Mouse (Mus musculus) hindbrain, postnatal 0 days (tissue): ENCODE data around the gene Arid1b. TPM values are rescaled to one million over a fixed set of nuclear protein-coding genes. Genes with fewer than 3 reads are reported as not detected.

Source experiments
- ATAC-seq: fragments of 200-750 bp; cut with Nextera tagmentation; 2 replicates; pipeline ENCODE4 v1.8.0; 2017; ENCODE audit warnings: mild to moderate bottlenecking, moderate TSS enrichment, moderate library complexity
- DNase-seq: peaks from one replicate; pipeline ENCODE4 v3.0.0-alpha.2; 2015; ENCODE audit warnings: low spot score
- H3K27ac ChIP-seq: fragments of 300-500 bp; sonication (generic); 2 replicates; pipeline ENCODE4 v1.5.1; 2014; ENCODE audit warnings: mild to moderate bottlenecking
- H3K27me3 ChIP-seq: fragments of 300-500 bp; sonication (generic); 2 replicates; pipeline ENCODE4 v1.6.1; 2014; ENCODE audit warnings: low read length, mixed read lengths; ENCODE audit not compliant: insufficient read depth
- H3K36me3 ChIP-seq: fragments of 300-500 bp; sonication (generic); 2 replicates; pipeline ENCODE4 v1.6.1; 2014; ENCODE audit warnings: low read length, mixed read lengths; ENCODE audit not compliant: insufficient read depth
- H3K4me1 ChIP-seq: fragments of 300-500 bp; sonication (generic); 2 replicates; pipeline ENCODE4 v1.6.1; 2014; ENCODE audit warnings: antibody characterized with exemption, low read length, mixed read lengths; ENCODE audit not compliant: insufficient read depth
- H3K4me2 ChIP-seq: fragments of 300-500 bp; sonication (generic); 2 replicates; pipeline ENCODE4 v1.6.1; 2014; ENCODE audit warnings: low read depth, mild to moderate bottlenecking, low read length, moderate library complexity, mixed read lengths
- H3K4me3 ChIP-seq: fragments of 300-500 bp; sonication (generic); 2 replicates; pipeline ENCODE4 v1.5.1; 2014; ENCODE audit warnings: low read length
- H3K9ac ChIP-seq: fragments of 300-500 bp; sonication (generic); replicated peaks from 2 replicates; pipeline ENCODE4 v1.6.1; 2014; ENCODE audit warnings: mild to moderate bottlenecking, low read length, moderate library complexity, mixed read lengths
- H3K9me3 ChIP-seq: fragments of 300-500 bp; sonication (generic); 2 replicates; pipeline ENCODE4 v1.6.1; 2016; ENCODE audit warnings: low read length, mixed read lengths
- CTCF ChIP-seq: IDR thresholded peaks from 2 replicates; pipeline ENCODE4 v1.5.1; 2016; ENCODE audit warnings: antibody characterized with exemption, control low read depth, low read depth
- WGBS: fragments of 180-500 bp; shearing (Covaris S2); extraction: QIAGEN DNeasy Blood & Tissue Kit; methylation state at CpG from one replicate; pipeline ENCODE4 v1.1.7; 2014; 5-methylcytosine and 5-hydroxymethylcytosine counted together
- polyA plus RNA-seq: library from polyadenylated mRNA; unstranded; fragments of >200 nt; fragmentation: Nextera tagmentation; extraction: Ambion mirVana; gene quantifications from 2 replicates; pipeline ENCODE4 v1.2.1, GENCODE M21; 2015
- total RNA-seq: library from RNA; depleted of rRNA; stranded (reverse); fragments of >200 nt; gene quantifications from 2 replicates; pipeline ENCODE4 v1.2.3, GENCODE M21; 2014

Gene Arid1b
- total and polyA plus RNA-seq, 2 experiments from 2014 or later = 10.5 to 62.5 TPM

DNA sequence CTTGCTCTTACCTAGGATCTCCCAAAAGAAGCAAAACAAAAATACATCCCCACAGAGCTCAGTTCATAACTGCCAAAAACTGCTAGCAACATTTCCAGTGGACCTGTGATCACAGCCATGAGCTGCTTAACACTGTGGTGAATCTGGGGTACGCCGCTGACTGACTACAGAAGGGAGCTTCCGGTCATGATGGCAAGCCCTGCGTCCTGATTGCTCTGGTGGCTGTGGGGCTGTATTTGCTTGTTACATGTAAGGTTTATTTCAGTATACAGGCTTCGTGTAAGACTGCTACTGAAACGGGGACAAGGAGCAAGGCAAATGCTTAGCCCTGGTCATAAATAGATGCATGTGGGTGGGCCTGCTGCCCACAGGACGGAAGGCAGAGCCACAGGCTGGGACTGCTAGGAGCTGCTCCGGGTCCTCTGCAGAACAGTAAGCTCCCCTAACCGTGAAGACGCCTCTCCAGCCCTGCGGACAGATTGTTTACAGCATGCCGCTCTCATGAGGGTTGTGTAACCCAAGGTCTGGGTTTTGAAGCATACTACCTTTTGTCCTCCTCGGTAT lies 291.8 kb downstream of the Arid1b start:
- H3K27me3 ChIP-seq = no peaks in the 10 kb centered on the region
- H3K9ac ChIP-seq = no peak overlapping the region
- 44% methylated on average over 13 of the region's 13 CpGs for WGBS
- TF ChIP-seq CTCF = no peak
- ATAC-seq = peak; percentile 33
- H3K9me3 ChIP-seq = no peaks in the 10 kb centered on the region
- no peak overlapping the region for H3K4me3 ChIP-seq
- 0 out of 2 replicates have a peak, but pooled peaks cover 2% of the 10 kb centered on the region for H3K36me3 ChIP-seq
- H3K4me1 ChIP-seq = peaks cover 26% of the 10 kb centered on the region
- peak overlapping the region; percentile 51; the same call in 1 of the 2 replicates for H3K27ac ChIP-seq
- H3K4me2 ChIP-seq = peak overlapping the region; percentile 21
- DNase-seq = peak; percentile 49

DNA sequence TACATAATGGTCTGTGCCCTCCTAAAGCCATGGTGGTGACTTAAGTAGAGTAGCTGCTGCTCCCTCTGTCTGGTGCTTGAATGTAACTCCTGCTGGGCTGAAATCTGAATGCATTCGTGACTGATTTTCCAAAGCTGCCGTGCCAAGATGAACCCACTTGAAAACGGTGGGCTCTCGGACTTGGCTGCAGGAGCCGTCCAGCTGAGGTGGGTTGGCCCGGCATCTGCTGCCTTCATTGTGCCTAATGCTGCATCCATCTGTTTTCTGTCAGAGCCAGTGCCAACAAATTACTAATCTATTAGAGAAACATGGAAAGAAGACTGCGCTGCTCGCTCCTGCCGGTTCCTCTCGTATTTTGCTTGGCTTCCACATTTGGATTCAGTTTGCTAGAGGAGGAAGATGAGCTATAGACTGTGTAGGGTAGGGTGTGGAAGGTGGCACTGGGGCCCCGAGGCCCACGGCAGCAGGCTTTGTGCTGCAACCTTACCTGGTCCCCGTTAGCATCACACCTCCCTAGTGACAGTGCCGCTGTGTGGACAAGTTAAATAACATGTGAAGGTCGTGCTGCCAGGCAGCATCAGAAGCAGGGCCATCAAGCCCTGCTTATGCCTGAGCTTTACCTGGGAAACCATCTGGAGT lies 292.6 kb downstream of the Arid1b start:
- peak overlapping the region; percentile 51 for H3K27ac ChIP-seq

DNA sequence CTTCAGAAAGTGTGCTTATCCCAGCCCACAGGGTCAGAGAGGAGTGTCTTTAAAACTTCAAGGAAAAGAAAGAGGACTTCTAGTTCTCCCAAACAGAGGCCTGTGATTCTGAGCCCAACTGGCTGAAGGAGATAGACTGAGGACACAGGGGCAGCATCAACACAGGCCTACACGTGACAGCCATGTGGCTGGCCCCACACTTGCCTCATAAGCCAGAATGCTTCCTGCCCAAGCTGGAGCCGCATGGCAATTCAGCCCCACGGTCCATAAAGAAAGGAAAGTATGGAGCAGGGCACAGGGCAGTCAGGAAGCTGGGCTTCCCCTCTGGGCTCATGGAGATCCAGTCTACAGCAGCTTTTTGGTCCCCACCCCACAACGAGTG lies 293.1 kb downstream of the Arid1b start:
- no peak overlapping the region for H3K4me3 ChIP-seq
- 0 out of 2 replicates have a peak overlapping the region, but pooled peaks have one; percentile 45 for H3K27ac ChIP-seq
- DNase-seq (no peak), ATAC-seq (no peak)
- H3K4me2 ChIP-seq = peak overlapping the region; percentile 21; the same call in 1 of the 2 replicates
- no peaks in the 10 kb centered on the region for H3K9me3 ChIP-seq
- no peak for TF ChIP-seq CTCF
- H3K36me3 ChIP-seq = 0 out of 2 replicates have a peak, but pooled peaks cover 9% of the 10 kb centered on the region
- no peaks in the 10 kb centered on the region for H3K27me3 ChIP-seq
- H3K9ac ChIP-seq = no peak overlapping the region
- WGBS = 44% methylated on average over 4 of the region's 4 CpGs
- peaks cover 26% of the 10 kb centered on the region for H3K4me1 ChIP-seq

More for the DNA sequence above, 292.6 kb downstream of the Arid1b start:
- no peaks in the 10 kb centered on the region for H3K9me3 ChIP-seq
- H3K4me1 ChIP-seq = peaks cover 26% of the 10 kb centered on the region
- peak; percentile 82 for ATAC-seq
- no peak overlapping the region for H3K9ac ChIP-seq
- H3K27me3 ChIP-seq = no peaks in the 10 kb centered on the region
- DNase-seq = peak; percentile 86
- H3K36me3 ChIP-seq = 0 out of 2 replicates have a peak, but pooled peaks cover 9% of the 10 kb centered on the region
- TF ChIP-seq CTCF = peak; percentile 31
- WGBS = 25% methylated on average over 15 of the region's 15 CpGs
- H3K4me2 ChIP-seq = peak overlapping the region; percentile 21; the same call in 1 of the 2 replicates
- H3K4me3 ChIP-seq = no peak overlapping the region

DNA sequence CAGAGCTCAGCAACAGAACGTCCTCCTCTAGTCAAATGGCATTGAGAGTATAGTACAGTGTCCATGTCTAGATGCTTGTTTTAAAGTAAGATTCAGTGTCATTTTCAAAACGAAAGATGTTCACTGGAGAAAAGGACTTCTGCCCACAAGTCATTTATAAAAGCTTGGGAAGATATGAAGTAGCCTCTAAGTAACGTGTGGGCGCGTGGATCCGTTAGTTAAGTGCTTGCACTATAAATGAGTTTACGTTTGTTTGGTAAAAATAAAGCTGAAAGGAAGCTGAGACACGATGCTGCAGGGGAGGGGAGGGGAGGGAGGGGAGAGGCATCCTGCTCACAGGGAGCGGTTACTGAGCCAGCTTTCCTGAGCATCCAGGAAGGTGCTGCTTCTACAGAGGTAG lies 293.5 kb downstream of the Arid1b start:
- H3K27ac ChIP-seq = no peak overlapping the region
- H3K36me3 ChIP-seq = 0 out of 2 replicates have a peak, but pooled peaks cover 9% of the 10 kb centered on the region
- 71% methylated on average over 9 of the region's 9 CpGs for WGBS
- H3K4me3 ChIP-seq = no peak overlapping the region
- ATAC-seq (no peak), DNase-seq (no peak)
- TF ChIP-seq CTCF = no peak
- no peaks in the 10 kb centered on the region for H3K9me3 ChIP-seq
- H3K9ac ChIP-seq = no peak overlapping the region
- H3K4me1 ChIP-seq = peaks cover 26% of the 10 kb centered on the region
- no peak overlapping the region for H3K4me2 ChIP-seq
- H3K27me3 ChIP-seq = no peaks in the 10 kb centered on the region

DNA sequence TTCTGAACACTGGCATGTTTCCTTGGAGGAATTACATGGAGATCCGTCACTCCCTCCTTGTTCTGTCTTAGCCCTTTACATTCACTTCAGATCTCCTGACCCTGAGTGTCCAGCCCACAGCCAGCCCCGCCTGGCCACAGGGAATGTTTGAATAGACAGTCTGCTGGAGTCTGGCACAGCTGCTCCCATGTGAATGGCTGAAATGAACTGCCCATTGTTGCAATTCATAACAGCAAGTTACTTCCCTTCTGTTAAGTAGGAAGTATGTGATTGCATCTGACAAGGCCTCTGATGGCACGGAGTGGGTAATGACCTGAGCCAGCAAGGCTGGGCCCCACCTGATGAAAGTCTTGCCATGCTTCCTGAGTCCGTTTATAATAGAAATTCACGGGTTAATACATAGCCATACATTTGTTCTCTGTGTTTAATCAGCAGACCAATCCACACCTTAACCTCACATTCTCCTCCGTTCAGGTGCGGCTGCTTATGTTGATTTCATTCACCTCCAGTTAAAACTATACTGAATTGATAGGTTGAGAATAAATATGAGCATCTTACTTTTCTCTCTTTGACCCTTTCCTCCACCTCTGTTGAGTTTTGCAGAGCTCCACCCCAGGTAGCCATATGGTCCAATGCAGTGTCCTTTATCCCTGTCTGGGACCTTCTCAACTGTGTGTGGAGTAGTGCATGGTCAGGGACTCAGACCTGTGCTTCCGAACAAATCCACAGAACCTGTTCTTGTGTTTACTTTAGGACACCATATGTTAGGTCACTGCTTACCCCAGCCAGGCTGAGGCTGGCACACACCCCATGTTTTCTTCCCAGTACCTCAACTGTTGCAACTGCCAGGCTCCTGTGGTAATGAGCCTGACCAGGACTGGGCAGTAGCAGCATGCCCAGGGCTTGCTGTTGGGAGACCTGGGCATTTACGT lies 299.8 kb downstream of the Arid1b start:
- peaks cover 25% of the 10 kb centered on the region for H3K4me1 ChIP-seq
- no peak for TF ChIP-seq CTCF
- no peak overlapping the region for H3K4me3 ChIP-seq
- H3K27ac ChIP-seq = no peak overlapping the region; the same call in 1 of the 2 replicates
- H3K9ac ChIP-seq = no peak overlapping the region
- no peaks in the 10 kb centered on the region for H3K27me3 ChIP-seq
- 0 out of 2 replicates have a peak, but pooled peaks cover 9% of the 10 kb centered on the region for H3K36me3 ChIP-seq
- DNase-seq = peak; percentile 55
- 50% methylated on average over 9 of the region's 9 CpGs for WGBS
- no peak; the same call in 1 of the 2 replicates for ATAC-seq
- no peak overlapping the region for H3K4me2 ChIP-seq
- H3K9me3 ChIP-seq = no peaks in the 10 kb centered on the region
